Mouse (Mus musculus): Measurements from ENCODE around the gene Anxa7.

Anxa7 gene

DNA sequence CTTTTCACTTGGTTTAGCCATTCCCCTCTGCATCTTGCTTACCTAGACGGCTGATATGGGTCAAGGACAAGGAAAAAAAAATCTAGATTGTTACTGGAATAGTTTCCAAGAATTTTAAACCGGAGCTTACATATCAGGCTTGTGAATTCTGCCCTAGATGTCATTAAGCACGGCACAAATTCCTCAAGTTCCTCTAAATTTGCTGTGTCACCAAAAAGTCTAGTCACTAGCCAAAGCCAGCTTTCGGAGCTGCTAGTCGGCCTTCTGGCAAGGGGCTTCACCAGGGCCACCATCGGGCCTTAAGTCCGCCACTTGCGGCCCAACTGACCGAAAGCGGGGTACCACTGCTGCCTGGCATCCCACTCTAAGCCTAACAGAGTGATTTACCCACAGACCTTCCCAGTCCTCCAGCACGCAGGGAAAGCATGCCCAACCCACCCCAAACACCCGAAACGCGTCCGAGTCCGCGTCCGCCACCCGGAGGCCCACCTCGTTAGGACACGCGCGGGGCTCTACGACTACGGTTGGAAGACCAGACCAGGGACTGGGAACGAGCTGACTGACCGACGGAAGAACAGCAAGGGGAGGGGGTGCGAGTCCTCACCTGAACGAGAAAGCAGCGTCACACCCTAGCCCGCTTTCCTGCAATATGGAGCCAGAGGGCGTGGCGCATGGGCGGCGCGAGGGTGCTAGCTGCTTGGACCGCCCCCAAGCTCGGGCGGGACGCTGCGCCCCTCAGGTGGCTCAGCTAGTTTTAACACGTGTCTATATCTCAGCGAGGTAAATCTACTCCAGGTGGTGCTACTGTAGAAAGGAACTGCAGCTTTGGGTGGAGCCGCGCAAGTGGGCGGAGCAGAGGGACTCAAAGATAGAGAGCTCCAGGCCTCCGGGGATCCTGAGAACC, at the start of gene Anxa7:
Gene Anxa7, minus strand, starts transcription at position 843 of the 904 bp plus-strand sequence.
- in situ Hi-C loops (cut with MboI, MseI), result no loop called here

DNA sequence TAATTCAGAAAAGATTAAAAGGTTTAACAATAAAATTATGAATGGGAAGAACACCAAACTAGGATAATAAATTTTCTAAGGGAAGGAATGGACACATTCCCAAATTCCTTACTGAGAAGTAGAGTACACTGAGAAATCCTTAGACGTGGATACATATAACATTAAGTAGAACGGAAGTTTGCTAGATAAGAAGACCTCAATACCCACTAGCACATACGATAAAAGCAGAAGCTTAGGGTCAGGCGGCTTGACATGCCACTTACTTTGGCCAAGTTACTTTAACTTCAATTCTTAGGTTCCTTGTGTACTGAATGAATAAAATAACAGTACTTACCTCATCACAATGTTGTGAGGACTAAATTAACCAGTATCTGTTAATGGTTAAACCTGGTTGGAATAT, 49.7 kb upstream of the Anxa7 start:
- in situ Hi-C loops (cut with MboI, MseI), result no loop called here

DNA sequence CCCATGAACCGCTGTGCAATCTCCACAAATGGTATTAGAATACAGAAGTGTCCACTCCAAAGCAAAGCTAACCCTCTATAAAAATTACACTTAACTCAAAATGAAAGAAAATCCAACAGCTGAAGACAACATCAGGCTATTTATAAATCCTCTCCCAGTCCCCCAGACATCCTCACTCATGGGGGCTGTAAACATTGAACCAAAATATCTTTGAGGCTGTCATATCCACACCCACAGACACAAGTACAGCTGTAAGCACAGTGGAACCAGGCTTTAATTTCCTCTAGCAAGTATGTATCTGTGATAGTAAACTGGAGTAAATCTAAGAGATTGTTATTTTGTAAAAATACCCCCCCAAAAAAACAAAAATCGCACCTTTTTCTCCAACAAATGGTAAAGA, 40.2 kb upstream of the Anxa7 start:
- in situ Hi-C loops (cut with MboI, MseI), result no loop called here

DNA sequence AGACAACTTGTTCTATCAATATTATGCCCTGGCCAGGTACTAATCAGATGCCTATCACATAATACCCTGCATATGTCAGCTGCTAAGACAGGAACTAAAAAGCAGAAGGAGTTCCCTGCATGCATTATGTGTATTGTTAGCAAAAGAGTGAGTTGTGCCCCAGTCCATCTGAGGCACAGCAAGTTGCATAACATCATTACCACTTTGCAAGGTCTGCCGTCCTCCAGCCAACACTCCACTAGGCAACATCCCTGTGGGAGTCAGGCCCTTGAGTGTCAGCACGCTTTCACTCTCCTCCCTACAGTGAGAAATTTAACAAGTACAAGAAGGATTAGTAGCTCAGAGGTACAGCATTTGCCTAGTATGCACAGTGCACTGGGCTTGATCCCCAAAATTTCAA, 28.5 kb upstream of the Anxa7 start:
- in situ Hi-C loops (cut with MboI, MseI), result no loop called here

DNA sequence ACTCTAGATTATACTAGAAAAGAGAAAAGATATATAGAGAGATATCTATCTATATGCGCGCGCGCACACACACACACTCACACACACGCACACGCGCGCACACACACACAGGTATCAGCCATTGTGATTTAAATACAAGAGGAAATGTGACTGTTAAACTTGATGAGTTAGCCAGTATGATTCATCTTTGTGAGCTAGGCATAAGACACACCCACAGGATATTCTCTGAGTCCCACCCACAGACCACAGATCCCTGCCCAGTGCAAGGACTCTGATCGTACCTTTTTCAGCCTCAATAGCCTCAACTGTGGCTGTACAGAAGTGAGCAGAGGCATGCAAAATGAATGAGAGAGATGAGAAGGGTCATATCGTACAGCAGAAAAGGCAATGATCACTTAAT, 23.0 kb upstream of the Anxa7 start:
- in situ Hi-C loops (cut with MboI, MseI), result no loop called here

DNA sequence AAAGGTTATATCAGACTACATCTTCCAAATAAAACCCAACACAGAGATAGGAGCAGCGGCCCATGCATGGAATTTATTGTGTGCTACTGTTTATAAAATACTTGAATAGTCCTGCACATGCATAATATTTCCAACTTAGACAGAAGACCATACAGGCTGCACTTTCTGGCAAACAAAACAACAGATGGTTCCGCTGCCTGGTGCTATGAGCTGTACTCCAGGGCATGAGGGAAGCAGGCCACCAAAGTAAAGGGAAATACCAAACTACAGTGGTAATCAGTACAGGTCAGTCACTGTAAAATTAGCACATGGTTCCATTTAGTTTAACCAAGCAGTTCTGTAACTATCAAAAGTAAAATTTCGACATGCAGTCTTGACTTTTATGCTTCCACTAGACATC, 20.0 kb upstream of the Anxa7 start:
- in situ Hi-C loops (cut with MboI, MseI), result no loop called here

DNA sequence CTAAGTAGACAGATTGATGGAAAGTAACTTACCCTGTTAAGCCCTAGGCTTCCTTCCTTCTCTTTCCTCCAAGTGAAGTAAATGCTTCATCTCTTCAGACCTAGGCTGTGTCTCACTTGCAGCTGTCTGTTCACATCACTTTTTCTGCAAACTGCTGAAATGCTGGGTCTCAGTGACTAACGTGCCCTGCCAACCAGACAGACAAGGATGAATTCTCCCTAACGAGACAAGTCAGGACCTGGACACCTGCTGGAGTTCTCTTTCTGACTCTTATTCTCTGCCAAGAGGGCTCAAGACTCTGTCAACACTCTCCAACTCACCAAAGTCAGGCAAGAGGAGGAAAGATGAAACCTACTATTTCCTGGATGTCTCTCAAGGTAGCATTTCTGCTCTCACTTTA, 16.7 kb upstream of the Anxa7 start, which contains the start of gene Mss51:
Gene Mss51, minus strand, starts transcription at position 299 of the 400 bp plus-strand sequence.
- in situ Hi-C loops (cut with MboI, MseI), result no loop called here

DNA sequence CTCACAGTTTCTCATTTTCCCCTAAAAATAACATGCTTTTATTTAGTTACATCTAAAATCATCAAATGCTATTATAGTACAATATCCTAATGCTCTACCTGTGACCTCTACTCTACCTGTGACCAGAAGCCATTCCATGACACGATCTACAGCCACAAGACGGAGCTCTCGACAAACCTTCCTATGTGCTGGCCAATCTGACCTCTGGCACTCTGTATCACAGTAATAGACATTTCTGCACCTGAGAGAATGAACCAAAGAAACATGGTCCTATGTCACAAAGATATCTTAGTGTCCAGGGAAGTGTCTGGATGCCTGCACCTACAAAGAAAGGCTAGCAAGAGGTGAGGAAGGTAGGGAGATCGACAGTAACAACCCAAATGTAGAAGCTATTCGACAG, 6.1 kb upstream of the Anxa7 start:
- in situ Hi-C loops (cut with MboI, MseI), result no loop called here

DNA sequence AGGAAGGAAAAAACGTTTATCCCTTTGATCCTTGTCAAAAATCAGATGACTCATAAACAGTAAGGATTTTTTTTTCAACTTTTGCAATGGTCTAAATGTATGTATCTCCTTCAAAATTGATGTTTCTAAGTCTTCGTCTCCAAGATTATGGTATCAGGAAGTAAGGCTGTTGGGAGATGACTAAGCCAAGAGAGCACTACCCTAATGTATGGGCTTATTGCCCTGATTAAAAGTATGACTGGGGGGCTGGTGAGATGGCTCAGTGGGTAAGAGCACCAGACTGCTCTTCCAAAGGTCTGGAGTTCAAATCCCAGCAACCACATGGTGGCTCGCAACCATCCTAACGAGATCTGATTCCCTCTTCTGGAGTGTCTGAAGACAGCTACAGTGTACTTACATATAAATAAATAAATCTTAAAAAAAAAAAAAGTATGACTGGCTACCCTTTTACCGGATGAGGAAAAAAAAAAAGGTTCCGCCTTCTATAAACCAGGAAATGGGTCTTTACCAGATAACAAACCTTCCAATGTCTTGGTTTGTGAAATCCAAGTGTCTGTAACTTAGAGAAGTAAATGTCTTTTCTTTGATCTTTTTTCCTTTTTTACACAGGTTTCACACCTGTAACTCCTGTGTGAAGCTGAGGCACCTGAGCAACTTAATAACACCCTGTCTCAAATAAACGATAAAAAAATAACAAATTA, 2.3 kb upstream of the Anxa7 start:
- in situ Hi-C loops (cut with MboI, MseI), result no loop called here

DNA sequence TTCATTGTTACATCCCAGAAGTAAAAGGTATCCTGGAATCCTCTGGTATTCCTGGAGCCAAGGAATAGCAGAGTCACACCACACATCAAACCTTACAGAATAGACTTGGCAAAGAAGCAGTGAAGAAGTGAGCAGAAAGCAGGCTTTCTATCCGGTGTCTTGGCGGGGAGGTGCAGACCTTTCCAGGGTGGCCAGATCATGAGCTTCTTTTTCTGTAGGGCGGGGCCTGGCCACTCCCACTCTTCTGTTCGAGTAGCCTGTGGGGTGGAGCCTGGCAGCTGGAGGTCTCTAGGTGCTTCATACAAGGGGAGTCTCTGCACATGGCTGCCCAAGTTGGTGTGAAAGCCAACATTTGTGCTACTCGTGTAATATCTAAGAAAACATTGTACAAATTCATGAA, 1.3 kb upstream of the Anxa7 start:
- in situ Hi-C loops (cut with MboI, MseI), result no loop called here

DNA sequence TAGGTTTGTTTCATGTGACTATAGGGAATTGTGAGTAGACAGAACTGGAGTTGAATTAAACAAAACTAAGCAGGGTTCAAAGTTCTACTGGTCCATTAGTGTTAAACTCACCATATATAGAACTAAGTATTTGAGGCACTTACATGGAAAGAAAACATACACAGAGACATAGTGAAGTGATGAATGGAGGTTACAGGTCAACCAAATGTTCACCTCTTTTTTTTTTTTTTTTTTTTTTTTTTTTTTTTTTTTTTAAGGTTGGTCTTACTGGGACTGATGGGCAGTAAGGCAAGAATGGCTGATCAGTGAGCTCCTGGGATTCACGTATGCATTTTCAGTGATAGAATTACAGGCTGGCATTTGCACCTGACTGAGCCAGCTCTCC, 254 bp upstream of the Anxa7 start:
- in situ Hi-C loops (cut with MboI, MseI), result no loop called here

DNA sequence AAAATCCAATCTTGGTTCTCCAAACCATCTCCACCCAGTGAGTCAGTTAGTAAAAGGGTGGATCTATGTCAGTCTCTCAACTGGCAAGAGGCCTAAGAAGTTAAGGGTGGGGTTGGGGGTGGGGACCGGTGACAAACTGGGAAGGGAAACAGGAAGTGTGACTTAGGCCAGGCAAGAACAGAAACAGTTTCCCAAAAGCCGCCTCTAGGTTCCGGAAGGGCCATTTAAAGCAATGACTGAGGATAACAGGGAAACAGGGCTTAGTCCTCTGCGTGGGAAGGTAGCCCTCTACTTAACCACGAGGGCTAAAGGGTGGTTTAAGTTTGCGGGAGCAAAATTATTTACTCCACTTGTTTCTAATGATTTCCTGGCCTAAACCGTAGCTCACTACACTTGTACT, 1.1 kb downstream of the Anxa7 start:
- in situ Hi-C loops (cut with MboI, MseI), result no loop called here

DNA sequence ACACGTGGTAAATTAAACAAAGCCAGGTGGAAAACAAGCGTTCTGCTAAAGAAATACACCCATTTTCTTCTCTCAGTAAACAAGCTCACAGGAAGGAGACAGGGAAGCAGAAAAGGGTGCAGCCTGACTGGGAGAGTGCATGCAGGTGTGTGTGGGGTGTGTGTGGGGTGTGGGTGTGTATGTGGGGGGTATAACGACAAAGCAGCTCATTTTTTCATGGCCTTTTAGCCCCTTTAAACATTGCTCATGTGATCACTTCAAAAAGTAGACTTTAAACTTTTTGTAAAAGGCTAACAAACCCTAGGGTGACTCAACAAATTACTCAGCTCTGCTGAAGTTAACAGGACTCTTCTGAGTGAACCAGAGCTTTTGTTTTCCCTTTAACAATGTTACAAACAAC, 1.5 kb downstream of the Anxa7 start:
- in situ Hi-C loops (cut with MboI, MseI), result no loop called here

DNA sequence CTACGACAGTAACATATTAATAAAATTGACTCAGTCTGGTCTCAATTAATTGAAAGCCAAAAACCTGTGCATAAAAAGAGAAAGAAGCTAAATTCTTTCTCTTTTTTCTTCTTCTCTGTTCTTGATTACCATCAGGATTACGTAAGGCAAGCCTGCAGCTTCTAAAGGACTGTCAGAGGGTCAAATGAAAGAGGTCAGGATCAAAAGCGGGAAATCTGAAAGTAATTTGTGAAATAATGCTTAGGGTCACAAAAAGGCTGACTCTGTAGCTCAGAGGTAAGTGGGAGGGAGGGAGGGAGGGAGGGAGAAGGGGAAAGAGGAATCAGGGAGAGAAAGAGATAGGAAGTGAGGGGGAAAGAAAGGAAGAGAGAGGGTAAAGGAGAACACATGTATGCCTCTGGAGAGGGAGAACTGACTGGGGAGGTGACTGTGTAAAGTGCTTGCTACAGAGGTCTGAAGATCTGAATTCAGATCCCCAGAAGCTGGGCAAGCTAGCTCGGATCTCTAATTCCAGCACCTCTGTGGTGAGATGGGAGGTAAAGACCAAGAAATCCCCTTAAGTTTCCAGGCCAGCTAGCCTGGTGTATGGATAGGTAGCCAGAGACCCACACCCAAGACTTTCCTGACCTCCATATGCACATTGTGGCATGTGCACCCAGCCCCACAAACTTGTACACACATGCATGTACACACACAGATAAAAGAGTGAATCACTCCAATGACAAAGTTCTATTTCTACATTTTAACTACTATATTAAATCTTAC, 2.5 kb downstream of the Anxa7 start:
- in situ Hi-C loops (cut with MboI, MseI), result no loop called here

DNA sequence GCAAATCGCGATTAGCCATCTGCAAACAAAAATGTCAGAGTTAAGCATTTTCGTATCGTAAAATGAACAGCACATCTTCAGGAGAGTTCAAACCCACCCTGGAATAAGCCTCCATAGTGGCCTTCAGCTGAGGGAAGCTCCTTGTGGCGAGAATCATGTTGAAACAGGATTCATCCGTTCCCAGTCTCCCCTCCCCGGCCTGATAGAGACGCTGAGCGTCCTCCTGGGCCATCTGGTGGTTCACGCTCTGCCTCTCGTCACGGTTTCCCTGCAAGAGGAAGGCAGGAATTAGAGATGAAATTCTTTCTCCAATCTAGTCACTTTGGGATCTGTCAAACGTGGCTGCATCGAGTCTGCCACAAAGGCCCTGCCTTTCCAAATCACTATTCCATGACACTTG, 19.7 kb downstream of the Anxa7 start:
- in situ Hi-C loops (cut with MboI, MseI), result loop anchor here in 1 of 2 experiments (10.0 kb wide), 1 partner anchor 1265 kb away; no protein-coding TSS in a partner anchor

DNA sequence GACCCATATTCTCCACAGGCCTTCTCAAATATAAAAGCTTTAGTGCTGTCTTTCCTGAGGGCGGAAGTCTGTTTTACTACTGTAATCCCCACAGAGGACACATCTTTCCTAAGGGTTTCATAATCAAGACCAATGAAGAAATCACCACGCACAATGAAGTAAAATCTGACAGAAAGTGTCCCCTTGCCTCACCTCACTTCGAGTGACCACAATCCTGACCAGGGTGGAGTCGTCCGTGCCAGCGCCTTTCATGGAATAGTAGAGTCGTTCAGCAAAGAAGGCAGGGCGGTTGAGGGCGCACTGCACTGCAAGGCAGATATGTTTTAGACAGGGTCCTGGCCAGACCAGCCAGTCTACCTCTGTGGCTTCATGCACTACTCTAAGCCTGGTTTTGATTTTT, 21.6 kb downstream of the Anxa7 start:
- in situ Hi-C loops (cut with MboI, MseI), result no loop called here

DNA sequence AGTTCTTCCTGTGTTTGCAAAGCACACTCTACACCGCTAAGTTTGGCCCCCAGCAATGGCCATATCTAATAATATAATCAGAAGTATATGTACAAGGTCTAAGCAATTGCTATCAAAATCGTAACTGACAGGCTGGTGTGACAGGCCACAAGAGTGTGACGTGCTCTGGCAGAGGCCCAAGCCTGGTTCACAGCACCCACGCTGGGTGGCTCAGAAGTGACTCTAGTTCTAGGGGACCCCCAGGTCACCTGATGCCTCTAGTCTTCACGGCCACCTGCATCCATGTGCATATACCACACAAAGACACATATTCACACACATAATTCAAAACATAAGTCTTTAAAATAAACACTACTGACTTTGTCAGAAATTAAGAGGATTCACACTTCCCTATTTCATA, 27.0 kb downstream of the Anxa7 start:
- in situ Hi-C loops (cut with MboI, MseI), result no loop called here

DNA sequence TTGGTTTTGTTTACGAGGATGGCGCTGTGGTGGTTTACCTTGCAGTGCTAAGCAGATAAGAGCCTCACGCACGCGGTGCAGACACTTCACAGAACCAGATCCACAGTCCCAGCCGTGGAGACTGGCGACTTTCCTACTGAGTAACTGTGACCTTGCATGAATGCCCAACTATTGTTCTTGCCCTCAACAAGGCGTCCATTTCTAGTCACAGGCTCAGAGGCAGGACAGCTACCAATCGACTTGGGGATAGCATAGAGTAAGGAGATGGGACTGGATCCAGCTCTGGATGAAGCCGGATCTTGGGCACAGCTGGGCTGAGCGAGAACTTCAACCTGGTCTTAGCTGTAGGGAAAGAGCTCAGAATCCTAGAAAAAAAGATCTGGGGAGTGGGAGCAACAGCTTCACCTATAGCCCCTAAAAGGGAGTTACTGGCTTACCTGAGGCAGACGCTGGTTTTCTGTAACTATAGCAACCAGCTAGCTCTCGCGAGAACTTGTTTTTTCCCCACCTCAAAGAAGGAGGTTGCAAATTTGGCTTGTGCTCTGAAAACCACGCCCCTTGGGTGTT, 28.1 kb downstream of the Anxa7 start, which contains the start of gene Cfap70:
Gene Cfap70, minus strand, starts transcription at position 462 of the 567 bp plus-strand sequence.
- in situ Hi-C loops (cut with MboI, MseI), result no loop called here

DNA sequence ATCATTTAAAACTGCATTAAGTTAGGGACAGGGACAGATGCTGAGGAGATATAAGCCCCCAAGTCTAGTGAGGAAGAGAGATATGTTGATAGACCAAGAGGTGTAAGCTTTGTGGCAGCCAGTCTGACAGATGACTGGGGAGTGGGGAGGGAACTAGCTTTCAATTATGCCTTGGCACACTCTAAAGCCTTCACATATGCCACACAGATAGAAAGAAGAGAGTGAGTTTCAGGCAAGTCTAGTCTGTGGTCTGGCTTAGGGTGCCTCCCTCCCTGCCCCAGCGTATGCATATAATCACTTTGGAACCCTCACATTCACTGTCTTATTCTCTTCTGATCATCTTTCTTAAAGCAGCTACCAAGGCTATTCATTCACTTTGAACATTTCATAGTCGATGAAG, 28.6 kb downstream of the Anxa7 start:
- in situ Hi-C loops (cut with MboI, MseI), result no loop called here

DNA sequence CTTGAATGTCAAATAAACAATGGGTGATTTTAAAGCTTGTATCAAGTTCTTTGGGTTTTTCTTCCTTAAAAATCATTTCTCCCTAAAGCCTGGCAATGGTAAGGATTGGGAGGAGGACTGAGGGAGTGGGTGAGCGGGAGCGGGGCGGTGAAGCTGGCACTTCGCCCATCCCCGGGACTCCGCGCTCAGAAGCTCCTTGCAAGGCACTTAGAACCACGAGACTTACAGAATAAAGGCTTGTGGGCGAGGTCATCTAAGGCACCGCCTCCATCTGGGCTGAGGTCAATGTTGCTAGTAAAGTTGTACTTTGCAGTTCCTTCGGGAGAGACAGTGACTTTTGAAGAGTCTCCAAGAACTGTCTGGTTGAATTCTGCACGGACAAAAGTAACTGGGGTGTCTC, 32.7 kb downstream of the Anxa7 start:
- in situ Hi-C loops (cut with MboI, MseI), result no loop called here

DNA sequence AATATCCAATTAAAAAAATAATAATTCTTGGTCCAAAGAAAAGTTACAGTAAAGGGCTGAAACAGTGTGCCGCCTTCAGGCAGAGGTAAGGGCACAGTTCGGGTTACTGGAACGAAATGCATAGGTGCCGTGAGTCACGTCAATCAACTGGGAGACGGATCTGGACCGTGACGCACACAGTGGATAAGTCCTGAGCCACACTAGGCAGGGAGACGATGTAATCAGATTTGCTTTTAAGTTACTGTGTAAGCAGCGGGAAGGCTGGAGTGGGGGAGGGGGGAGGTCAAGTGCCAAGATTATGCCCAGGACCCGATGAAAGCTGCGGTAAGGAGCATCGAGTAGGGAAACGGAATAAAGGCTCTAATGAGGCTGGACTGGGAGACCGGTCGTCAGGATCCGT, 37.7 kb downstream of the Anxa7 start:
- in situ Hi-C loops (cut with MboI, MseI), result no loop called here

DNA sequence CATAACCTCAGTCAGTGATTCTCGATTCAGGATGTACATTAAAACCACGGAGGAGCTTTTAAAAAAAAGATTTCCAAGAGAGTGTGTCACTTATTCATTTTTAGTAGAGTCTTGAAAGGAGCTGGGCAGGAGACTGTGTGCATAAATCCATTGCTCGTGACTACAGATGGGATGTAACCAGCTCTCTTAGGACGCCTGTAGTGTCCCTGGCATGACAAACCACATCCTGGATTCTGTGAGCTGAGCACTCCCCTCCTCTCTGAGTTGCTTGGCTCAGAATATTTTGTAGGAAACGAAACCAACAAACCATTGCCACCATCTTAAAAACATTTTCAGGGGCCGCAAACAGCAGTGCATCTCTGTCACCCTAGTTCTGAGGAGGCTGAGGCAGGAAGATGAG, 43.0 kb downstream of the Anxa7 start:
- in situ Hi-C loops (cut with MboI, MseI), result no loop called here
